Mouse (Mus musculus): ENCODE measurements around the gene Il1r2. TPM values are rescaled to one million over a fixed set of nuclear protein-coding genes. Genes with fewer than 3 reads are reported as not detected.
A peak's percentile ranks its signal among the peaks of the same experiment; 100 is the strongest.

The Il1r2 gene
- polyA plus RNA-seq, 1 experiment from 2014 or later, result 3.9 TPM

DNA sequence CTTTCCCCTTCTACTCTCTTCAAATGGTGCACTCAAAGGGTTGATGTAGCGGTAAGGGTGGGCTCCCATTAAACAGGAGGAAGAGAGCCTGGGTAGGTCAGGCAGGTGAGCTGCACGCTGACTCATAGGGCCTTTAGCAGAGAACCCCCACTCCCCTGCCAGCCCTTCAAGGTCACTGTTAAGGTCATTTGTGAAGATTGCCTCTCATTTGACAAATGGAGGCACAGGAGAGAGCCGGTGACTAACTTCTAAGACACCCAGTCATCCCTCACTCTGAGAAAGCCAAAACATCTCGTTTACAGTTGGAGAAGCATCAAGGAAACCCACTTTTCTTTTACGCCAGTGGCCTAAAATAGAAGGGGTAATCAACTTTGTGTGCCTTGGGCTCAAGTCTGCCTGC is 16.5 kb upstream of the Il1r2 start:
- Histone ChIP-seq H3K36me3 (ENCODE audit: insufficient read depth, low read length) (no peaks in the 10 kb centered on the region), H3K9me3 (ENCODE audit: low read length) (no peaks in the 10 kb centered on the region), H3K4me2 (replicated peaks; ENCODE audit: low read depth, low read length) (no peak overlapping the region), H3K4me1 (ENCODE audit: insufficient read depth, low read depth, low read length) (no peaks in the 10 kb centered on the region), H3K27me3 (replicated peaks; ENCODE audit: insufficient read depth, low read length) (no peaks in the 10 kb centered on the region), H3K4me3 (ENCODE audit: low read depth, low read length) (no peak overlapping the region), H3K27ac (ENCODE audit: low read length) (no peak overlapping the region), H3K9ac (replicated peaks; ENCODE audit: low read depth) (no peak overlapping the region)
- 62% methylated on average over 5 of the region's 5 CpGs for WGBS
- no peak for DNase-seq (ENCODE audit: low spot score)
- TF ChIP-seq EP300 (IDR thresholded peaks at IDR 0.05) (no peak), CTCF (IDR thresholded peaks at IDR 0.05) (no peak)
- no peak for ATAC-seq

DNA sequence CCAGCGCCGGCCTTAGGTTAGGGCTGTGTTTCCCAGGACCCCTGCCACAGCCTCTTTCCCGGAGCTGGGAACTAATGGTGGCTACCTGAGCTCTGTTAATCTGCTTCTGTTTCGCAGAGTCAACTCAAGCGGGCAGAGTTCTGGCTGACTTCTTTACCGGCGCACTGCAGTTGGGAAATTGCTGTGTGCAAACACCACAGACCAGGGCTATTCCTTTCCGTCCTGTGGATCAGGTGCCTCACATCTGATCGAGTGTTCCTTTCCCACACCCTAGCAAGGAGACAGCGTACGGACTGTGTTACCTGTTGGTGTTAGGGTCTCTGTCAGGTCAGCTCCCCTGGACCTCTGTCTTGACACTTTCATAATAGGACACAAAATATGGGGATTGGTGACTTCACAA is 15.9 kb upstream of the Il1r2 start:
- TF ChIP-seq EP300 (IDR thresholded peaks at IDR 0.05) (no peak), CTCF (IDR thresholded peaks at IDR 0.05) (no peak)
- Histone ChIP-seq H3K4me2 (replicated peaks; ENCODE audit: low read depth, low read length) (no peak overlapping the region), H3K27me3 (replicated peaks; ENCODE audit: insufficient read depth, low read length) (no peaks in the 10 kb centered on the region), H3K36me3 (ENCODE audit: insufficient read depth, low read length) (no peaks in the 10 kb centered on the region), H3K4me1 (ENCODE audit: insufficient read depth, low read depth, low read length) (no peaks in the 10 kb centered on the region), H3K27ac (ENCODE audit: low read length) (no peak overlapping the region), H3K9ac (replicated peaks; ENCODE audit: low read depth) (no peak overlapping the region), H3K4me3 (ENCODE audit: low read depth, low read length) (no peak overlapping the region), H3K9me3 (ENCODE audit: low read length) (no peaks in the 10 kb centered on the region)
- WGBS, result 40% methylated on average over 11 of the region's 11 CpGs
- DNase-seq (ENCODE audit: low spot score) (no peak), ATAC-seq (no peak)

DNA sequence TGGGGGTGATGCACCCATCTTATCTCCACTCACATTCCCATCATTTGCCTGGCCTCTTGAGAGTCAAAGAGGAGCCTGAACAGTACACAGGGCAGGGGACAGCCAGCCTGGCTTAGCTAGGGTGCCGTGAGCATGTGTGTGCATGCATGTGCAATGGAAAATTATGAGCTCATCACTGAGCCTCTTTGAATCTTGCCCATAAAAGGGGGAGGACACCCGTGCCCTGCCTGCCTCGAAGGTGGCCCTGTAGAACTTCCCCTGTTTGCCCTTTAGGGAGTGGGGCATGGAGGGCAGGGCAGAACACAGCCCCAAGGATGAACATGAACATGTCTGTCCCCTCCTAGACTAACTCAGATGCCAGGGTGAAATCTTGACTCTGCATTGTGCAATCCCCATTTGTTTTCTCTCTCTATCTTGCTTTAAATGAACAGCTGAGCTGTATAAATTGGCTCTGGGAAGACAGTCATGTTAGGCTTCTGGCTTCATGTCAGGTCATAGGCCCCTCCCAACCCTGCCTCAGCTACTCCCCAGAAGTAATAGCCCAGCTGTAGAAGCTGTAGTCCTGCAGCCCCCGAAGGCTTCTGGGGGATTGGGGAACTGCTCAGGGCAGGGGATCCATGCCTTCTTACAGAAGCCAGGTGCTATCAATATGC is 14.6 kb upstream of the Il1r2 start:
- H3K4me2 ChIP-seq (replicated peaks; ENCODE audit: low read depth, low read length), result no peak overlapping the region
- H3K9ac ChIP-seq (replicated peaks; ENCODE audit: low read depth), result no peak overlapping the region

DNA sequence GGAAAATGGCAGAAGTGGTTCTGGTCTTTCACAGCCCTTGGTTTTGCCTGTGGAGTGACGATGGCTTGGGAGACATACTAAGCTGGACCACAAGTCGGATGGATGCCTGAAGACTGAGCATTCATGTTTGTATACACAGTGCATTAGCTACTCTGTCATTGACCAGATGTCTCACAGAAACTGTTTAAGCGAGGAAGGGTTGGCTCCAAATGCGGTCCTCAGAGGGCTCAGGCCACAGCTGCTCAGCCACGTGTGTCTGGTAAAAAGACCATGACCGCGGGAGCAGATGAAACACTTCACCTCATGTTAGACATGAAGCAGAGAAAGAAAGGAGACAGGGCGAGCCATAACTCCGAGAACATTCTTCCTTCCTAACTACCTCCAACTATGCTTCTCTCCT is 12.5 kb upstream of the Il1r2 start:
- Histone ChIP-seq H3K36me3 (ENCODE audit: insufficient read depth, low read length) (no peaks in the 10 kb centered on the region), H3K4me1 (ENCODE audit: insufficient read depth, low read depth, low read length) (no peaks in the 10 kb centered on the region), H3K27me3 (replicated peaks; ENCODE audit: insufficient read depth, low read length) (no peaks in the 10 kb centered on the region), H3K9me3 (ENCODE audit: low read length) (no peaks in the 10 kb centered on the region), H3K4me3 (ENCODE audit: low read depth, low read length) (no peak overlapping the region), H3K4me2 (replicated peaks; ENCODE audit: low read depth, low read length) (no peak overlapping the region), H3K9ac (replicated peaks; ENCODE audit: low read depth) (no peak overlapping the region), H3K27ac (ENCODE audit: low read length) (no peak overlapping the region)
- ATAC-seq (no peak), DNase-seq (ENCODE audit: low spot score) (no peak)
- WGBS, result 70% methylated on average over 9 of the region's 9 CpGs
- TF ChIP-seq CTCF (IDR thresholded peaks at IDR 0.05) (no peak), EP300 (IDR thresholded peaks at IDR 0.05) (no peak)

More for the DNA sequence above, 14.6 kb upstream of the Il1r2 start:
- H3K27me3 ChIP-seq (replicated peaks; ENCODE audit: insufficient read depth, low read length), result no peaks in the 10 kb centered on the region
- H3K4me1 ChIP-seq (ENCODE audit: insufficient read depth, low read depth, low read length), result no peaks in the 10 kb centered on the region
- ATAC-seq (peak; percentile 58), DNase-seq (ENCODE audit: low spot score) (peak; percentile 58)
- no peaks in the 10 kb centered on the region for H3K36me3 ChIP-seq (ENCODE audit: insufficient read depth, low read length)
- TF ChIP-seq EP300 (IDR thresholded peaks at IDR 0.05), result no peak
- TF ChIP-seq CTCF (IDR thresholded peaks at IDR 0.05), result no peak
- WGBS, result 60% methylated on average over 4 of the region's 4 CpGs
- H3K9me3 ChIP-seq (ENCODE audit: low read length), result no peaks in the 10 kb centered on the region
- H3K4me3 ChIP-seq (ENCODE audit: low read depth, low read length), result no peak overlapping the region
- no peak overlapping the region for H3K27ac ChIP-seq (ENCODE audit: low read length)

DNA sequence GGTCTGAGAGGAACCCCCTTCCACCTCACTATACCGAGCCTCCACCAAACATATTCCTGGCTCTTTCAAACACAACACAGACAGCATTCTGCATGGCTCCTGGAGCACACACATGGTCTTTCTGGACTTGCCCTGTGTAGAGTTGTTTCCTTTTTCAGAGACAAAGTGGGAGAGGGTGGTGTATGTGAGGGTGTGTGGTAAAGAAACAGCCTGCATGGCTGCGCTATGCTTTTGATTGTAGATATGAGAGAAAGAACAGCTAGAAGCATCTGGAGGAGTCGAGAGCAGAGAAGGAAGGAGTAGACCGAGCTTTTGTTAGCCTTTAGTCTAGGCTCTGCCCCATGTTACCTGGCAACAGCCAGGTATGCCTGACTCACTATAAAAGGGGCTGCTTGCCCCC is 10.5 kb upstream of the Il1r2 start:
- Histone ChIP-seq H3K36me3 (ENCODE audit: insufficient read depth, low read length) (no peaks in the 10 kb centered on the region), H3K4me3 (ENCODE audit: low read depth, low read length) (no peak overlapping the region), H3K9me3 (ENCODE audit: low read length) (no peaks in the 10 kb centered on the region), H3K27ac (ENCODE audit: low read length) (no peak overlapping the region), H3K4me1 (ENCODE audit: insufficient read depth, low read depth, low read length) (no peaks in the 10 kb centered on the region), H3K27me3 (replicated peaks; ENCODE audit: insufficient read depth, low read length) (no peaks in the 10 kb centered on the region), H3K4me2 (replicated peaks; ENCODE audit: low read depth, low read length) (no peak overlapping the region), H3K9ac (replicated peaks; ENCODE audit: low read depth) (no peak overlapping the region)
- no peak for TF ChIP-seq EP300 (IDR thresholded peaks at IDR 0.05)
- TF ChIP-seq CTCF (IDR thresholded peaks at IDR 0.05), result no peak
- ATAC-seq, result no peak
- WGBS, result 61% methylated on average over 4 of the region's 4 CpGs
- no peak for DNase-seq (ENCODE audit: low spot score)

DNA sequence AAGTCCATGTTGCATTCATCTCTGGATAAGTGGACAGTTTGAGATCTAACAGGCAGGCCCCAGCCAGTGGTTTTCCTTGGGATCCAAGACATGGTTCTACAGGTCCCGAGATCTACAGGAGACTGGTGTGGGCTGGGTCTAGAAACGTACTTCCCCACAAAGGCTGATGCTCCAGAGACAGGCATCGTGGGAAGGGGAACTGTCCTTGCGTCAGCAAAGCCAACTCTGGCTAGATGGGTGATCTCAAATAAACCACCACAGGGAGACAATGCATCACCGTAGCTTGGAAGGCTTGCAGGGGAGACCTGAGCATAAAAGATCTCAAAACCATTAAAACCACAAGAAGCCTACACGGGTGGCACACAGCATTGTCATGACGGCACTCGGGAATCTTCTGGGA is 9.4 kb upstream of the Il1r2 start:
- H3K9me3 ChIP-seq (ENCODE audit: low read length), result no peaks in the 10 kb centered on the region
- H3K27ac ChIP-seq (ENCODE audit: low read length), result no peak overlapping the region
- H3K4me3 ChIP-seq (ENCODE audit: low read depth, low read length), result no peak overlapping the region
- DNase-seq (ENCODE audit: low spot score) (no peak), ATAC-seq (no peak)
- H3K4me1 ChIP-seq (ENCODE audit: insufficient read depth, low read depth, low read length), result no peaks in the 10 kb centered on the region
- H3K9ac ChIP-seq (replicated peaks; ENCODE audit: low read depth), result no peak overlapping the region
- no peaks in the 10 kb centered on the region for H3K27me3 ChIP-seq (replicated peaks; ENCODE audit: insufficient read depth, low read length)
- H3K4me2 ChIP-seq (replicated peaks; ENCODE audit: low read depth, low read length), result no peak overlapping the region
- 85% methylated on average over 8 of the region's 8 CpGs for WGBS
- TF ChIP-seq CTCF (IDR thresholded peaks at IDR 0.05) (no peak), EP300 (IDR thresholded peaks at IDR 0.05) (no peak)
- H3K36me3 ChIP-seq (ENCODE audit: insufficient read depth, low read length), result no peaks in the 10 kb centered on the region

DNA sequence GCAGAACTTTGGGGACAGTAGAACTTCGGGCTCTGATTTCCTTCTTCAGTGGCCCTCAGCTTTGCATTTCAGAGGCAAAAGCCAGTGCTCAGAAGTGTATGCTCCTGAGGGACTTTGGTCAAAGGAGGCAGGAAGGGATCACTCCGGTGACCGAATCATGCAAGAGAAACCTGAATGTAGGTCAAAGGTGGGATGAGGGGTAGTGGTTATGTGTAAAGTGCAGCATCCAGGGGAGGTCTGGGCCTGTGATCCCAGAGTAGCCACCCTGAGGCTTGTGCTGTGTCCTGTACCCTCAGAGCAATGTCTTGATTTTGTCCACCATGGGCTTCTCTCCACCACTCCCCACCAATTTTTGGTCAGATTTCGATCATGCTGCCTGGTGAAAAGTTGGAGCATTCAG is 1.3 kb upstream of the Il1r2 start:
- no peak for ATAC-seq

More for the DNA sequence above, 1.3 kb upstream of the Il1r2 start:
- Histone ChIP-seq H3K4me3 (ENCODE audit: low read depth, low read length) (no peak overlapping the region), H3K27me3 (replicated peaks; ENCODE audit: insufficient read depth, low read length) (no peaks in the 10 kb centered on the region), H3K9ac (replicated peaks; ENCODE audit: low read depth) (no peak overlapping the region), H3K4me2 (replicated peaks; ENCODE audit: low read depth, low read length) (no peak overlapping the region), H3K27ac (ENCODE audit: low read length) (no peak overlapping the region), H3K9me3 (ENCODE audit: low read length) (no peaks in the 10 kb centered on the region), H3K4me1 (ENCODE audit: insufficient read depth, low read depth, low read length) (no peaks in the 10 kb centered on the region), H3K36me3 (ENCODE audit: insufficient read depth, low read length) (no peaks in the 10 kb centered on the region)
- DNase-seq (ENCODE audit: low spot score), result no peak
- 81% methylated on average over 4 of the region's 4 CpGs for WGBS
- no peak for TF ChIP-seq EP300 (IDR thresholded peaks at IDR 0.05)
